Mouse (Mus musculus) c-Kit-negative CD71-positive TER-119-positive erythroid progenitor cells, embryonic 14.5 days (primary cell): Measurements from ENCODE around the gene Ccdc174.

Experiments used
- DNase-seq: peaks from one replicate; pipeline ENCODE4 v3.0.0-alpha.2; 2013; ENCODE audit warnings: low read depth, low spot score

Gene Ccdc174

DNA sequence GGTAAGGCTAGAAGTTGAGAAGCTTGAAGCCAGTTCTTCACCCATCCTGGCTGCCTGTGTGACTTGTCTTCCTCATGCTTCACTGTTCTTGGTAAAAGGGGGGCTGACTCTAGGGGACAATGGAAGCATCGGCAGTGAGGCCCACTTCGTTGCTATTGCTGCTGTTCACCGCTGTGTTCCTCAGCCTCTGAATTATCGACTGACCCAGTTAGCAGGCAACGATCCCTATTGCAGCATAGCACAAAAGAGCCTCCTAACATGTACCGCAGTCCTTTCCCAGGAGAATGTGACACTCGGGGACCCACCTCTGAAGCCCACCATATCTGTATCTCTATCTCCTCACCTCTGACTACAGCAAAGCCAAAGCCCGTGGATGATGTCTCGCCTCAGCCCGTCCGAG lies 39.9 kb downstream of the Ccdc174 start:
- no peak for DNase-seq

DNA sequence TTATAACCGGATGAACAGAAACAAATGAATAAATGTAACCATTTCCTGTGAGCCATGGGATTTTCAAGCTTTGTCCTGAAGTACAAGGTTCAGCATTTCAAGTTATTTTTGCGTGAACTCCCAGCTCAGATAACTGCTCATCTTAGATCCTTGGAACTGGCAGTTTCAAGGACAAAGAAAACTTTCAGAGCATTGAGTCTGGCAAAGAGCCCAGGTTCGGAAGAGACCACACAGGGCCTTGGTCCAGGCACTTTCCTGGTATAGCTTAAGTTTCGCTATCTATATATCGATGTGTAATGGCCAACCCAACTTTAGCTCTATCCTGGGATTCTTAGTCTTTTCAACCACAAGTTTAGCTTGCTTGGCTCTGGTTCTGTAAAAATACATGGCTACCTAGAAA lies 53.4 kb downstream of the Ccdc174 start:
- DNase-seq = no peak

GRCm38 (mm10) chr6:91938491-91938890 lies 60.6 kb downstream of the Ccdc174 start:
- no peak for DNase-seq

DNA sequence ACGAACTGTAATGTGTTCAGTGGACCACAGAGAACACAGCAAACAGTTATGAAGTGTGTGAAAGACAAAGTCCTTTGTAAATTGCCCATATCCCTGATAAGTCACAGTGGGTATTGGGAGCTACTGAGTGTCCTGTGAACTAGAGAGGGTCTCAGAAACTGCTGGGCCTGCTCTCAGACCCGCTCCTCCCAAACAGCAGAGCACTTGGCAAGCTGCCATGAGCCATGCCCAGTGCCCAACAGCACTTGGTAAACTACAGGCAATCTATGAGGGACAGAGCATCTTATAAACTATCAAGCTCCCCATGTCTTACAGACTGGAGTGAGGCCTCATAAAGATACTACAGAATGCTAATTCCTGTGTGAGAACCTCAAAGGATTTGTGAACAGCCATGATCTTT lies 70.6 kb downstream of the Ccdc174 start:
- DNase-seq = no peak
